8 mouse cellular contexts compared by ENCODE assay signal in the genomic region with DNA sequence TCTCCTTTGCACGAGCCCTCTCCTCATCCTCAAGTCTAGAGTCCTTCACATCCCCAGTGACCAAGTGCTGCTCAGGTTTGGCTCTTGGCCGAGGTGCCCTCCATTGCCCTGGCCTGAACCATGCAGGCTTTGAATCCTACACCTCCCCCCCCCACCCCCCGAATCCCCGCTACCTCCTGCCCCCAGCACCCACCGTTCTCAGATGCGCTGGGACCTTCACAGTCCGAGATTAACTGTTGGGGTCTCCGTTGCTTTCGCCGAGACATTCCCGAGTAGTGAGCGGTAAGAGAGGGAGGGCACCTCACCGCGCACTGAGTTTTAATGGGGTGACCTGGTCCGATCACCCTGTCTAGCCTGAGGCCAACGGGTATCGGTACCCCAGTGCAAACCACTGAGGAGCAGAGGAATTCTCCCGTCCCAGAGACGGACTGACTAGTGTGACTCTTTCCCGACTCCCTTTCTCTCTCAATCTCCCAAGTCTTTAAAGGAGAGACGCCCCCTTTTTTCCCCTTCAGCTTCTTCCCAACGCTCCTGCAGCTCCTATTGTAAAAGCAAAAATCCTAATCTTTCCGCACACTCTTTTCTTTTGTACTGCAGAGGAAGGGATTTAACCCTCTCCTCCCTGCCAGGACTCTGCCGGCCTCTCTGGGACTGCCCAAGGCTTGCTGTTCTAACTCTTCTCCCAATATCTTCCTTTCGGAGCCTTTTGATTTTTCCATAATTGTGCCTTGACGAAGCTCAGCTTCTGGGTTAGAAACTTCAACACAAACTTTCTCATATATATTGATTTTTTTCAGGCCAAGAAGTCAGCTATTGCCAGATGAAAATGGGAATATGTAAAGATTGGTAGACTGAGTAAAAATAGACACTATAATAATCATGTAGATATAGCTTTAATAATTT. TPM values are rescaled to one million over a fixed set of nuclear protein-coding genes. Genes with fewer than 3 reads are reported as not detected.
DNase-seq lines count a peak whose midpoint lies in the region; ATAC-seq lines count a peak whose summit lies in the region.

A gene (minus strand): TSS at position 853 of the 903 bp plus-strand sequence.

- ATAC-seq in megakaryocyte, adult 5-6 weeks (ENCODE audit: poor library complexity, severe bottlenecking), result no peak
- peak; percentile 73 for ATAC-seq in neural tube, embryonic 11.5 days (ENCODE audit: insufficient read depth, low FRiP score, low TSS enrichment)

- under 1% methylated on average over 26 of the region's 26 CpGs for WGBS in neural tube, embryonic 11.5 days

- H3K4me3 ChIP-seq in megakaryocyte, embryonic 14.5 days (replicated peaks), result peak within 1 kb of the TSS; percentile 87
- peak within 1 kb of the TSS; percentile 55 for H3K4me3 ChIP-seq in neural tube, embryonic 11.5 days (ENCODE audit: low read depth, low read length)

- peak; percentile 47 for DNase-seq in embryo, embryonic 10 days (ENCODE audit: low spot score)
- DNase-seq in embryo, embryonic 9.5 days (ENCODE audit: extremely low spot score), result no peak
- DNase-seq in layer of hippocampus, postnatal 36 days, result no peak
- DNase-seq in neural tube, embryonic 11.5 days (ENCODE audit: low spot score), result peak; percentile 32
- no peak for DNase-seq in cerebellum, postnatal 4 days (ENCODE audit: low spot score in 2 of 2)
- DNase-seq in testis, postnatal 14 days (ENCODE audit: low spot score), result no peak

- peaks cover 75% of the 10 kb centered on the region for H3K27me3 ChIP-seq in megakaryocyte, embryonic 14.5 days (replicated peaks)
- no peaks in the 10 kb centered on the region for H3K27me3 ChIP-seq in neural tube, embryonic 11.5 days (ENCODE audit: control insufficient read depth, insufficient read depth, low read length)

- H3K27ac ChIP-seq in neural tube, embryonic 11.5 days (ENCODE audit: low read depth, low read length), result peak within 1 kb of the TSS; percentile 84

- H3K9me3 ChIP-seq in megakaryocyte, embryonic 14.5 days, result no peaks in the 10 kb centered on the region
- H3K9me3 ChIP-seq in neural tube, embryonic 11.5 days (ENCODE audit: control insufficient read depth, low read length), result no peaks in the 10 kb centered on the region

- peak within 1 kb of the TSS; percentile 80 for H3K9ac ChIP-seq in neural tube, embryonic 11.5 days (ENCODE audit: low read length)

- peaks cover 17% of the 10 kb centered on the region for H3K4me1 ChIP-seq in megakaryocyte, embryonic 14.5 days
- H3K4me1 ChIP-seq in neural tube, embryonic 11.5 days (ENCODE audit: control insufficient read depth, insufficient read depth, low read length), result peaks cover 4% of the 10 kb centered on the region; the same call in 1 of the 2 replicates

- peak within 1 kb of the TSS; percentile 78 for H3K4me2 ChIP-seq in neural tube, embryonic 11.5 days (ENCODE audit: low read depth)

- no peaks in the 10 kb centered on the region for H3K36me3 ChIP-seq in megakaryocyte, embryonic 14.5 days (replicated peaks; ENCODE audit: low read length)
- H3K36me3 ChIP-seq in neural tube, embryonic 11.5 days (ENCODE audit: control insufficient read depth, insufficient read depth, low read length), result no peaks in the 10 kb centered on the region

RNA-seq across cellular contexts. Expression of the gene that starts here (rescaled TPM):
- polyA plus RNA-seq in megakaryocyte, embryonic 14.5 days (2012; ENCODE audit: insufficient read depth, low replicate concordance), result 0.02 TPM in 1 of 2 replicates, not detected in the other
- 0.51 TPM in 1 of 2 replicates, not detected in the other for total RNA-seq in megakaryocyte, adult 5-6 weeks (2015)
- total RNA-seq in megakaryocyte, adult 5-6 weeks (2017), result 0.07 and 0.37 TPM in 2 replicates
- 10 to 100 TPM; 43.1 TPM for total RNA-seq in layer of hippocampus, postnatal 36 days (2021)
- polyA plus RNA-seq in neural tube, embryonic 11.5 days (2014; fragmentation: Nextera tagmentation; extraction: Ambion mirVana), result 51.9 and 54.5 TPM in 2 replicates

Comparison
In these comparisons a context has a peak if more than half of its experiments do, and no peak if none do; other contexts are left out.
1. RNA of the gene that starts here (total RNA-seq): 43.1 TPM in layer of hippocampus, postnatal 36 days; 0.07 to 0.51 TPM in megakaryocyte, adult 5-6 weeks; every median in the first group is over 10 times any median in the second.
2. RNA of the gene that starts here (polyA plus RNA-seq): 51.9 to 54.5 TPM in neural tube, embryonic 11.5 days; 0.02 TPM in megakaryocyte, embryonic 14.5 days; every median in the first group is over 10 times any median in the second.
3. DNase-seq: peak in embryo, embryonic 10 days (single experiment) and neural tube, embryonic 11.5 days (single experiment); none in embryo, embryonic 9.5 days (single experiment), layer of hippocampus, postnatal 36 days (0 of 2), cerebellum, postnatal 4 days (0 of 2) and testis, postnatal 14 days (single experiment).